Mouse (Mus musculus) effector memory CD4-positive, alpha-beta T cell, adult 7 months (primary cell): ENCODE data around the gene Zfp142. TPM values are rescaled to one million over a fixed set of nuclear protein-coding genes. Genes with fewer than 3 reads are reported as not detected.

Experiments used
- polyA plus RNA-seq: library from polyadenylated mRNA; unstranded; fragments of 100-300 nt; shearing (Covaris generic); gene quantifications from one replicate; pipeline ENCODE4 v1.2.1, GENCODE M21; 2017

The Zfp142 gene
- polyA plus RNA-seq = 10.5 TPM

DNA sequence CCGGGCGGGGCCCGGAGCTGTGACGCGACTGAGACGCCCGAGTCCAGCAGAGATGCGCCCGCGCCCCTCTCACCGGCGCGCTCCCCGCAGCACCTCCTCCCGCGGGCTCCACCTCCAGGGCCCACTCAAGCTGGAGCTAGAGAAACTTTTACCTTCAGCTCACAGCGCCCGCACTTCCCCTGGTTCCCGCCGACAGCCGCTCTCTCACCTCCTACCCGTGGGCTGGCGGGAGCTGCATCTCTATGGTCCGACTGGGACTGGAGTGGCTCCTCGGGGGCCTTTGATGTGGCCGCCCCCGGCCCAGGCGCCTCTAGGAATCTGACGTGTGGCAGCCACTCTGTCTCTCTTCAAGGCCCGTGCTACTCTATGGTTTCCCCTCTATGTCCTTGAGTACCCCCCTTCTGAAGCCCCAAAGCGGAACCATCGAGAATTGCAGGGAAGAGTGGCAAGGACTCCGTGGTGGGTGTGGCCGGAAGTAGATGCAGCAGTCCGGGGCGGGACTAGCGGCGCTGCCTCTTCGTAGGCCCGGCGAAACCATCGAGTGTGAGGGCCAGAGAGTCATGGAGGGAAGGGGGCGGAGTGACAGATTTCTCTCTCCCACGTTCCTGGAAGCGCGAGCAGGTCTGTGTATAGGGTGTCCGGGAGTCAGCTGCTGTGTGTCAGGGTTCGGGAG lies at the start of gene Zfp142, which contains the start of gene Bcs1l:
Zfp142 (minus strand) TSS at position 474 of the 673 bp plus-strand sequence.
Bcs1l (plus strand) TSS at position 517 of the 673 bp plus-strand sequence.

DNA sequence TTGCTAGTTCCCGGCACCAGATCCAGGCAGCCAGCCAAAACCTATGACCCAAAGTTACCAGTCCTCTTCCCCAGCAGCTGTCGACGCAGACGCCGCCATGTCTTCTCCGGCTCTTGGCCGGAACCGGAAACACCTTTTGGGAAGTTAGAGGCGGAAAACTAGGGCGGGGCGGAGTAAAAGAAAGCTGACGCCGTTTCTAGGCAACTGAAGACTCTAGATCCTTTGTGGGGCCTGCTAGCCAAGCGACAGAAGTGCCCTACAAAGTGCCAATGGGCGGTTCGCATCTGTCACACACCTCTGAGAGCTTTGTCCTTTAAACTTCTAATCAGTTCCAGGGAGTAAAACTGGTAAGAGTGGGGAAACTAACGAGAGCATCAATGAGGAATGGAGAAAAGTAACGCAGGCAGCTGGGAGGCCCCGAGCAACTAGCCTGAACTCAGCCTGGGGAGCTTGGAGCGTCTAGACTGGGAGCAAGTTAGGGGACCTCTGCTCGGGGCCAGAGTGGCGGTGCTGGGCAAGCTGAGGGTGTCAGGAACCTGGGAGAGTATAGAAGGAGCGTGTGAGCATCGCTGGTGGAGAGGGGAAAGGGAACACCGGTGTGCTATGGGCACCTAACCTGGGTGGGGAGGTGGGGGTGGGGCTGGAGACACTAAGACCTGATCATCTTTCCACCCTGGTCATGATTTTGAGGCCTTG lies 13.4 kb upstream of the Zfp142 start, which contains the start of the genes Rnf25 and Stk36:
Rnf25 (minus strand) TSS at position 131 of the 696 bp plus-strand sequence.
Stk36 (plus strand) TSS at position 179 of the 696 bp plus-strand sequence.

DNA sequence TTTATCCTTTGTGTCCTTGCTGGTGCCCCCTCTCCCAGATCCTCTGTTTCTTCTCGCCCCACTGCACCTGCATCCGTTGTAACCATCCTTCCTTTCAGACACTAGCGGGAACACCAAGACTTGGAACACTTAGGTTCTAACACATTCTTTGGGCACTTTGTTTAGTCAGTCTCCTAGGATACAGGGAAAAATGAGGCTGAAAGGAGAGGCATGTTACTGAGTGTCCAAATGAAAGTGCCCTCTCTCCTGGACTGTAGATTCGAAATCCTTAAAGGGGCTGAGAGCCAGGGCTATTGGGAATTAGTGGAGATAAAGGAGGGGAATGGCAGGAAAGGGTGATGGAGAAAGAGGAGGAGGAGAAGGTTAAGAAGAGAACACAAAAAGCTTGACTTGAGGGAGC lies 43.9 kb downstream of the Zfp142 start, which contains the start of gene Usp37:
Usp37 (minus strand) TSS at position 101 of the 400 bp plus-strand sequence.

DNA sequence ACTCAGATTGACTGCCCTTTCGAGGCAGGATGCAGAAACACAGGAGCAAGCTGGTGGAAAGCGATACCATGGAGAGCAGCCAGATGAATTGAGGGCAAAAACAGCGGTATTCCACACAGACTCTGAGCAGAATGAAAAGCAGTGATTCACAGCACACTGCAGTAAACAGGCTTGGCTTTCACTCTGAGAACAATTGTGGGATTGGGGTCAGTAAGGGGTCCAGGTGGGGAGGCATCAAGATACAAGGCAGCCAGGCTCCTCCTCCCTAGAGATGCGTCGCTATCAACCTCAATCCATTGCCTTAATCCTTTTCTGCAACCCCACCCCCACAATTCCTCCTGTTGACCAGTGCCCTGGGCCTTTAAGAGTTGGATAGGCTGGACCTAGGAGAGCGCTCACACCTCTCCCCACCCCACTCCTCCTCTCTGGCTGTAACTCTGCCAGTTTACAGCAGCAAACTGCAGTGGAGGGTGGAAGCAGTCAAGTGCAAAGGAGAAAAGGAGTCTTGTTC lies 45.5 kb downstream of the Zfp142 start, which contains the start of gene Plcd4:
Plcd4 (plus strand) TSS at position 438 of the 511 bp plus-strand sequence.

Other genes starting within 250 kb of the Zfp142 start
- not detected for gene Catip, start 226.1 kb downstream of the Zfp142 start, polyA plus RNA-seq
- gene Slc11a1, start 213.1 kb downstream of the Zfp142 start, polyA plus RNA-seq = not detected
- gene Ctdsp1, start 196.7 kb downstream of the Zfp142 start, polyA plus RNA-seq = 4.6 TPM
- gene Vil1, start 178.9 kb downstream of the Zfp142 start, polyA plus RNA-seq = not detected
- gene Cnot9, start 82.2 kb downstream of the Zfp142 start, polyA plus RNA-seq = 15.8 TPM
- gene Plcd4, start 45.4 kb downstream of the Zfp142 start, polyA plus RNA-seq = 0.44 TPM
- gene Usp37, start 44.0 kb downstream of the Zfp142 start, polyA plus RNA-seq = 15.9 TPM
- 5.6 TPM for gene Bcs1l, start within 50 bp of the Zfp142 start, polyA plus RNA-seq
- gene Rnf25, start 13.2 kb upstream of the Zfp142 start, polyA plus RNA-seq = 24.4 TPM
- gene Stk36, start 13.2 kb upstream of the Zfp142 start, polyA plus RNA-seq = 0.24 TPM
- gene Ttll4, start 73.5 kb upstream of the Zfp142 start, polyA plus RNA-seq = 45.6 TPM
- gene Cyp27a1, start 125.3 kb upstream of the Zfp142 start, polyA plus RNA-seq = not detected
- gene Prkag3, start 161.0 kb upstream of the Zfp142 start, polyA plus RNA-seq = not detected
- gene Wnt6, start 183.6 kb upstream of the Zfp142 start, polyA plus RNA-seq = not detected
- gene Wnt10a, start 203.3 kb upstream of the Zfp142 start, polyA plus RNA-seq = 0.40 TPM